Mouse (Mus musculus): ENCODE data around the gene Gm128.

DNA sequence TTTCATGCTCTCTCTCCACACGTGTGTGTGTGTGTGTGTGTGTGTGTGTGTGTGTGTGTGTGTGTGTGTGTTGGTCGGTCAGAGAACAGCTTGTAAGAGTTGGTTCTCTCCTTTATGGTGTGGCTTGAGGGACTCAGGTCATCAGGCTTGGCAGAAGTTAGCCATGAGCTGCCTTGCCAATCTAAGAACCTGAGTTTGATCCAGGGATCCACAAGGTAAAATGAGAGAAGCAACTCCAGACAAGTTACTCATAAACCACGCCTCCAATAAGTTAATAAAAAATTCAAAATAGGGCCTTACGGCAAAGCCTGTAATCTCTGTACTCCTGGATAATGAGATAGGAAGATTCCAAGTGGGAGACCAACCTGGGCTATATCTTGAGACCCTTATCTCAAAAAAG, 33.1 kb downstream of the Gm128 start:
- TF ChIP-seq CTCF (IDR thresholded peaks at IDR 0.05; ENCODE audit: low read depth) (no peak), EP300 (IDR thresholded peaks at IDR 0.05; ENCODE audit: low read depth) (no peak)

Data from liver, embryonic 14.5 days (tissue).